Mouse (Mus musculus) embryonic facial prominence, embryonic 13.5 days (tissue): ENCODE measurements around the gene Wbp4. TPM values are rescaled to one million over a fixed set of nuclear protein-coding genes. Genes with fewer than 3 reads are reported as not detected.
A peak's percentile ranks its signal among the peaks of the same experiment; 100 is the strongest.
"Not testable (repeated sequence)": the region's sequence is repeated elsewhere in the genome, so short reads cannot be mapped to it uniquely, and the experiment has no call there.

Experiments
- ATAC-seq: fragments of 200-750 bp; cut with Nextera tagmentation; 2 replicates; pipeline ENCODE4 v1.8.0; 2017; ENCODE audit warnings: low read depth; ENCODE audit not compliant: insufficient number of reproducible peaks, insufficient read depth, low FRiP score, low TSS enrichment
- H3K27ac ChIP-seq: fragments of 300-500 bp; sonication (generic); 2 replicates; pipeline ENCODE4 v1.5.1; 2015; ENCODE audit warnings: moderate library complexity, mild to moderate bottlenecking, inconsistent platforms
- H3K27me3 ChIP-seq: fragments of 300-500 bp; sonication (generic); 2 replicates; pipeline ENCODE4 v1.6.1; 2015; ENCODE audit warnings: mild to moderate bottlenecking, inconsistent platforms
- H3K36me3 ChIP-seq: fragments of 300-500 bp; sonication (generic); 2 replicates; pipeline ENCODE4 v1.6.1; 2015; ENCODE audit warnings: mild to moderate bottlenecking, inconsistent platforms
- H3K4me1 ChIP-seq: fragments of 300-500 bp; sonication (generic); 2 replicates; pipeline ENCODE4 v1.6.1; 2015; ENCODE audit warnings: inconsistent platforms
- H3K4me2 ChIP-seq: fragments of 300-500 bp; sonication (generic); 2 replicates; pipeline ENCODE4 v1.6.1; 2015; ENCODE audit warnings: moderate library complexity, mild to moderate bottlenecking, inconsistent platforms
- H3K4me3 ChIP-seq: fragments of 300-500 bp; sonication (generic); 2 replicates; pipeline ENCODE4 v1.5.1; 2015; ENCODE audit warnings: mild to moderate bottlenecking, inconsistent platforms
- H3K9ac ChIP-seq: fragments of 300-500 bp; sonication (generic); 2 replicates; pipeline ENCODE4 v1.6.1; 2015; ENCODE audit warnings: mild to moderate bottlenecking, inconsistent platforms
- H3K9me3 ChIP-seq: fragments of 300-500 bp; sonication (generic); 2 replicates; pipeline ENCODE4 v1.6.1; 2016; ENCODE audit warnings: inconsistent platforms
- WGBS: fragments of 180-500 bp; shearing (Covaris S2); methylation state at CpG from one replicate; pipeline ENCODE4 v1.1.7; 2015; ENCODE audit warnings: mixed read lengths; 5-methylcytosine and 5-hydroxymethylcytosine counted together
- polyA plus RNA-seq: library from polyadenylated mRNA; unstranded; fragments of >200 nt; fragmentation: Nextera tagmentation; extraction: Ambion mirVana; gene quantifications from 2 replicates; pipeline ENCODE4 v1.2.1, GENCODE M21; 2015

Wbp4 gene
- polyA plus RNA-seq, result 53.6 and 54.2 TPM in 2 replicates

- Histone ChIP-seq H3K36me3 (peaks cover 13% of the 10 kb centered on the region), H3K9me3 (no peaks in the 10 kb centered on the region), H3K4me1 (peaks cover 39% of the 10 kb centered on the region), H3K27ac (peak within 1 kb of the TSS; percentile 99), H3K9ac (peak within 1 kb of the TSS; percentile 90), H3K4me3 (peak within 1 kb of the TSS; percentile 69), H3K4me2 (peak within 1 kb of the TSS; percentile 79), H3K27me3 (no peaks in the 10 kb centered on the region)
- WGBS, result under 1% methylated on average over 74 of the region's 86 CpGs
- ATAC-seq, result peak; percentile 89
Observed at GRCm38 (mm10) chr14:79481339-79482151, at the start of gene Wbp4. Gene Wbp4 (minus strand): TSS chr14:79481520.

GRCm38 (mm10) chr14:79530761-79531160 lies 49.4 kb upstream of the Wbp4 start:
- H3K4me2 ChIP-seq, result no peak overlapping the region
- no peak overlapping the region for H3K4me3 ChIP-seq
- H3K9me3 ChIP-seq, result no peaks in the 10 kb centered on the region
- H3K4me1 ChIP-seq, result peaks cover 7% of the 10 kb centered on the region; the same call in 1 of the 2 replicates
- H3K9ac ChIP-seq, result no peak overlapping the region
- no peaks in the 10 kb centered on the region for H3K27me3 ChIP-seq
- ATAC-seq, result no peak
- 93% methylated on average over 6 of the region's 6 CpGs for WGBS
- H3K36me3 ChIP-seq, result no peaks in the 10 kb centered on the region
- H3K27ac ChIP-seq, result no peak overlapping the region

GRCm38 (mm10) chr14:79529581-79530554 lies 48.5 kb upstream of the Wbp4 start:
- Histone ChIP-seq H3K36me3 (no peaks in the 10 kb centered on the region), H3K4me1 (peaks cover 7% of the 10 kb centered on the region; the same call in 1 of the 2 replicates), H3K27ac (no peak overlapping the region), H3K27me3 (no peaks in the 10 kb centered on the region), H3K4me3 (no peak overlapping the region), H3K4me2 (no peak overlapping the region), H3K9me3 (no peaks in the 10 kb centered on the region), H3K9ac (no peak overlapping the region)
- WGBS, result 78% methylated on average over 10 of the region's 10 CpGs
- no peak for ATAC-seq

GRCm38 (mm10) chr14:79527704-79528103 lies 46.4 kb upstream of the Wbp4 start:
- Histone ChIP-seq H3K36me3 (no peaks in the 10 kb centered on the region), H3K4me2 (0 out of 2 replicates have a peak overlapping the region, but pooled peaks have one; percentile 11), H3K4me3 (no peak overlapping the region), H3K4me1 (0 out of 2 replicates have a peak, but pooled peaks cover 3% of the 10 kb centered on the region), H3K27ac (no peak overlapping the region), H3K9ac (no peak overlapping the region), H3K27me3 (no peaks in the 10 kb centered on the region), H3K9me3 (no peaks in the 10 kb centered on the region)
- peak; percentile 88; the same call in 1 of the 2 replicates for ATAC-seq
- WGBS, result 43% methylated on average over 6 of the region's 6 CpGs

GRCm38 (mm10) chr14:79526106-79526505 lies 44.8 kb upstream of the Wbp4 start:
- H3K36me3 ChIP-seq, H3K4me1 ChIP-seq, H3K4me2 ChIP-seq, H3K9me3 ChIP-seq, H3K4me3 ChIP-seq, H3K27ac ChIP-seq, H3K9ac ChIP-seq, ATAC-seq, H3K27me3 ChIP-seq: not testable (repeated sequence)
- 91% methylated on average over 12 of the region's 12 CpGs for WGBS

GRCm38 (mm10) chr14:79522387-79522786 lies 41.1 kb upstream of the Wbp4 start:
- Histone ChIP-seq H3K4me3 (no peak overlapping the region), H3K4me1 (peaks cover 5% of the 10 kb centered on the region), H3K27ac (no peak overlapping the region), H3K9me3 (no peaks in the 10 kb centered on the region), H3K27me3 (no peaks in the 10 kb centered on the region), H3K9ac (no peak overlapping the region), H3K36me3 (no peaks in the 10 kb centered on the region), H3K4me2 (no peak overlapping the region)
- ATAC-seq, result no peak
- 87% methylated on average over 9 of the region's 9 CpGs for WGBS

- H3K9me3 ChIP-seq, result no peaks in the 10 kb centered on the region
- no peak overlapping the region for H3K4me2 ChIP-seq
- ATAC-seq, result no peak
- H3K4me1 ChIP-seq, result peaks cover 5% of the 10 kb centered on the region
- H3K27ac ChIP-seq, result no peak overlapping the region
- H3K4me3 ChIP-seq, result no peak overlapping the region
- WGBS, result 75% methylated on average over 6 of the region's 6 CpGs
- no peaks in the 10 kb centered on the region for H3K36me3 ChIP-seq
- no peak overlapping the region for H3K9ac ChIP-seq
- H3K27me3 ChIP-seq, result no peaks in the 10 kb centered on the region
Observed at GRCm38 (mm10) chr14:79521471-79522117, 40.3 kb upstream of the Wbp4 start.

- H3K9me3 ChIP-seq, result no peaks in the 10 kb centered on the region
- no peak overlapping the region for H3K4me2 ChIP-seq
- no peak overlapping the region for H3K9ac ChIP-seq
- H3K4me1 ChIP-seq, result peaks cover 5% of the 10 kb centered on the region
- no peak for ATAC-seq
- no peaks in the 10 kb centered on the region for H3K27me3 ChIP-seq
- H3K4me3 ChIP-seq, result no peak overlapping the region
- WGBS, result 85% methylated on average over 1 of the region's 1 CpGs
- no peaks in the 10 kb centered on the region for H3K36me3 ChIP-seq
- H3K27ac ChIP-seq, result no peak overlapping the region
Observed at GRCm38 (mm10) chr14:79521056-79521455, 39.7 kb upstream of the Wbp4 start.

- no peak overlapping the region for H3K4me2 ChIP-seq
- H3K36me3 ChIP-seq, result no peaks in the 10 kb centered on the region
- no peak overlapping the region for H3K9ac ChIP-seq
- H3K27ac ChIP-seq, result no peak overlapping the region
- ATAC-seq, result no peak
- H3K4me3 ChIP-seq, result no peak overlapping the region
- H3K4me1 ChIP-seq, result peaks cover 9% of the 10 kb centered on the region
- H3K9me3 ChIP-seq, result no peaks in the 10 kb centered on the region
- no peaks in the 10 kb centered on the region for H3K27me3 ChIP-seq
Observed at GRCm38 (mm10) chr14:79520612-79521011, 39.3 kb upstream of the Wbp4 start.

GRCm38 (mm10) chr14:79519663-79519975 lies 38.3 kb upstream of the Wbp4 start:
- no peak overlapping the region for H3K4me2 ChIP-seq
- no peak for ATAC-seq
- no peak overlapping the region for H3K27ac ChIP-seq
- H3K9me3 ChIP-seq, result no peaks in the 10 kb centered on the region
- H3K4me3 ChIP-seq, result no peak overlapping the region
- WGBS, result 39% methylated on average over 1 of the region's 1 CpGs
- H3K36me3 ChIP-seq, result no peaks in the 10 kb centered on the region
- H3K4me1 ChIP-seq, result peaks cover 13% of the 10 kb centered on the region
- H3K27me3 ChIP-seq, result no peaks in the 10 kb centered on the region
- H3K9ac ChIP-seq, result no peak overlapping the region
